Mouse (Mus musculus) right cerebral cortex, postnatal 4 days (tissue): ENCODE measurements at regions not wholly inside any gene's neighbourhood (a gene's known extent, or its start where the extent isn't known, plus 50 kb on each side); places are given as distances from the start of the nearest gene placed in this dataset.
A peak's percentile ranks its signal among the peaks of the same experiment; 100 is the strongest.

Source experiments
- DNase-seq: peaks from one replicate; pipeline ENCODE4 v3.0.0-alpha.2; 2022

DNA sequence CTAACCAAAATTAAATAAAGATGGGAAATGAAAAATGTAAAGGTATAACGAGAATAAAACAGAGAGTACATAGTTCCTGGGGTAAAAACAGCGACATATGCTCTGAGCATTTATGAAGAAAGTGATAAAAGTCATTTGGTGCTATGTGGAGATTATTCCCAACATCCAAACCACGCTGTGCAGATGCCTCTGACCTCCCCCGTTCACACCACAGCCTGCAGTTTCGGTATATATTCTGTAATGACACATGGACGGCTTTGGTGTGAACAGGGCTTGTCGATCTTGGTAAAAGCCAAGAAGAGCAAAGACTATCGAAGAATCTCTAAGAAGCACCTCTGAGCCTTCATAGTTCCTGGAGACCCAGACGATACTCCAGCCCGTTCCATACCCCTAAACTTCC, 95.2 kb upstream of the Ppp1r26 start:
- DNase-seq, result no peak

GRCm38 (mm10) chr2:28352903-28353302, 93.7 kb upstream of the Ppp1r26 start:
- DNase-seq, result no peak

DNA sequence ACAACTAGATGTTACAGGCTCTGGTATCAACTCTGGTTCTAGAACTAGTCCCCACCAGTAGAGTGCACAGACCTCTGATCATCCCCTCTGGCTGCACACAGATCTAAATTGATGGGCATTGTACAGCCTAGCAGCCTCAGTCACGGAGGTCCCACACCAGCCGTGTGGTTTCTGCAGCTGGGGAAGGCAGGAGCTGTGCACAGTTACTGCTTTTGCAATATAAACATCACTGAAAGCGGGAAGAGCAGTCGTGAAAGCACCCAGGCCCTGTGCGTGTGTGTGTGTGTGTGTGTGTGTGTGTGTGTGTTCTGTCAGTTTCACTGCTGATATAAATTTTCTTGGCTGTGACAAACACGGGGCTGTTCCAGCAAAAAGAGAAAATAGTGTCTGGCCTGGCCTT, 84.4 kb upstream of the Ppp1r26 start:
- no peak for DNase-seq

GRCm38 (mm10) chr2:28364623-28365022, 82.0 kb upstream of the Ppp1r26 start:
- no peak for DNase-seq

GRCm38 (mm10) chr2:28365756-28366155, 80.8 kb upstream of the Ppp1r26 start:
- DNase-seq, result no peak

DNA sequence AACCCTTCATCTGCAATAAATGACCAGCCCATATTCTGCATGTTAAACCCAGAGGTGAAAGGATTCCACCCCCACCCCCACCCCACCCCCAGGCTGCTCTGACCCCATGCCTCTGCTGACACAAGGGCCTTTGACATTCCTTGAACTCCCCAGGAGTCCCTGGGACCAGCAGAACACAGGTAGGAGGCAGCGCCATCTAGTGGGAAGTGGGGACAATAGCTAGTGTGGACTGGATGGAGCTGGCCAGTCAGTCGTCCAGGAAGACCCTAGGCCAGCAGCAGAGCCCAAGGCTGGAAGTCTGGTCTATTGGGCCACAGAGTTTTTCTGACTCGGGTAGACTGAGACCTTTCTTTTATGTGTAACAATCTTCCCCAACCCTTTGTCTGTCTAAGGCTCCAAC, 71.8 kb upstream of the Ppp1r26 start:
- peak; percentile 62 for DNase-seq

GRCm38 (mm10) chr2:28377948-28378822, 68.4 kb upstream of the Ppp1r26 start:
- DNase-seq, result no peak

DNA sequence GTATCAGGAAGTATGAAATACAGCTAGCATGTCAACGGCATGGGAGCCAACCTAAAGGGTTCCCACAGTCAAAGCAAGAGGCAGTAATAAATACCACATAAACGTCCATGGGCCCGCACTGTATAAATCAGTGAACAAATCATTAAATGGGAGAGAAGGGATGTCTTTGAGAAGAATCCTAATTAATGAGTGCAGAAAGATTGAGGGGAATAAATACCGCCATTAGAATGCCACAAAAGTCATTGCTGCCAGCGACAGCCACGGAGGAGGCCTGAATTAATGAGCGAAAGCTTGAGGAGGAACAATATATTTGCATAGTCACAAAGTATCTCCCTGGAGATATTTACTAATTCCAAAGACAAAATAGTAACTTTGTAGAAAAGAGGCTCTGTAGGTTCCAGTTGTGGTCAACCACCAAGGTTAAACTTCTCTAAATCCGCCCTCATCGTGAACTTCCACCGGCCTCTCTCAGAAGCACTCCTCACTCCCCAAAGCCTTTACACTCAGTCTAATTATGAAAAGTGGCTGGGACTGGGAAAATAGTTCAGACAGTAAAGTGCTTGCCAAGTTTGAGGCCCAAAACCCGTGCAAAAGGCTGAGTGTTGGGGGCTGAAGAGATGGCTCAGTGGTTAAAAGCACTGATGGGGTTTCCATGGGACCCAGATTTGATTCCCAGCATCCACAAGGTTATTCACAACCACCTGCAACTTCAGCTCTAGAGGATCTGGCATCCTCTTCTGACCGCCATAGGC, 64.4 kb upstream of the Ppp1r26 start:
- no peak for DNase-seq

DNA sequence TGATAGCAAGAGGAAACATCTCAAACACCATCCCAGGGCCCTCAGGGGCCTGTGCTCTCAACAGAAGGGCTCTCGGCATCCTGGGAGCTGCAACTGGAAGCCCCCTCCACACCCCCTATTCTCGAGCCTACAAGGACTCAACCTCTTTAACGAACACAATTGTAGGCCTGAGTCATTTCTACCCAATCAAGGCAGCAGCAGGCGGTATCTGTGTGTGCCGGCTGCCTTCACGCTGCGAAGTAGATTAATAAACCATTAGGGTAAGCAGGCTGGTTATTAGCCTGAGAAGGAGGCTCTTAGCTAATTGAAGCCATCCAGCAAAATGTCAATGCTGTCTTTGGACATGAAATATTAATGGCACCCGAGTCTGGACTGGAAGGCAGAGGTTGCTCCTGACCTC, 61.7 kb upstream of the Ppp1r26 start:
- no peak for DNase-seq

DNA sequence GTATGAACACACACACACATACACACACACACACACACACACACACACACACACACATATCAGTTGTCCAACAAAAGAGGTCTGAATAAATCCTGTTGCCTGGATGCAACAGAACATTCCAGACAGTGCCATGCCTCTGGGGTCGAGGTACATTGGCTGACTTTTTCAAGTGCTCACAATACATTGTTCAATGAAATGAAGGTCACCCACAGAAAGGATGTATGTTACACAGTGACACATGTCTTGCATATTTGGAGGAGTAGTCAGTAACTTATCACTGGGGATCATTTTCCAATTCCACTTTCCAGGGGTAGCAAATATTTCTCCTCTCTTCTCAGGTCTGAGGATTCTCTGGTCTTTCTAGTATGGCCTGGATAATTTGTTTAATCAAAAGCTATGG, 59.8 kb upstream of the Ppp1r26 start:
- DNase-seq, result no peak

DNA sequence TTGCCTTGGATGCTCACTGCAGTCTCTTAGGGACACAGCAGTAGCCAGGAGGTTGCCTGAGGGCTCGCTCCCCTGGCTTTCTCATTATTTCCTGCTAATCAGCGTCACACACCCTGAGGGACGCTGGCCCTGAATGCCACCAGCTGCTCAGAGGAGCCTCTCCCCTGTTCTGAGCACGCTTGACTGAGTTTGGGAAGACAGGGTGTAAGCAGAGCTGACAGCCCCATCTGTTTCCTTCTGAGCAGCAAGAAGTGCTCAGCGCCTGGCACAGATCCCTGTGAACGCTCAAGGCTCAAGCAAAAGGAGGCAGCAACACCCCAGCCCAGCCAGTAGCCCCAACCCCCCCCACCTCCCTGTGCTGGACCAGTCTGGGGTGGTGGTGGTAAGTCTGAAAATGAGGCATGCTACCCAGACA, 59.2 kb upstream of the Ppp1r26 start:
- DNase-seq, result peak; percentile 75

DNA sequence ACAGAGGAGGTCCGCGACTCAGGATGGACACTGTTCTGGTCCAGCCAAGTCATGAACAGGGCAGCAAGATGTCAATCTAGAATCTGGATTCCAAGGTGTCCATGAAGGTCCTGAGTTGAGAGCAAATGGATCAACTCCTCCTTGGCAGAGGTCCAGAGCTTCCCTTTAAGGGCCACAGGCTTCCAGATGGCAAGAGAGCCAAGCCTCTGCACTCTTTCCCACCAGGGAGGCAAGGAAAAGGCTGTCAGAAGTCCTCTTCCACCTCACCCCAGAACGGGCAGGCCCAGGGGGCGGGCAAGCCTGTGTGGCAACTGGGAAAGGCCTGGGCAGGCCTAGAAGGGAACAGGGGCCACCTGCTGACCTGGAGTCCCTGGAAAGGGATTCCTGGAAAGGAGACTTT, 58.7 kb upstream of the Ppp1r26 start:
- DNase-seq, result no peak

- DNase-seq, result no peak
Observed at GRCm38 (mm10) chr2:28389703-28390102, 56.9 kb upstream of the Ppp1r26 start.

GRCm38 (mm10) chr2:28395391-28395790, 51.2 kb upstream of the Ppp1r26 start:
- DNase-seq, result no peak
